Mouse (Mus musculus) midbrain, embryonic 15.5 days (tissue): ENCODE measurements around the gene Osbpl10. TPM values are rescaled to one million over a fixed set of nuclear protein-coding genes. Genes with fewer than 3 reads are reported as not detected.
A peak's percentile ranks its signal among the peaks of the same experiment; 100 is the strongest.
"Not testable (repeated sequence)": the region's sequence is repeated elsewhere in the genome, so short reads cannot be mapped to it uniquely, and the experiment has no call there.

Experiments
- ATAC-seq: fragments of 200-750 bp; cut with Nextera tagmentation; replicated peaks from 2 replicates; pipeline ENCODE4 v1.8.0; 2017; ENCODE audit warnings: moderate TSS enrichment
- H3K27ac ChIP-seq: fragments of 300-500 bp; sonication (generic); 2 replicates; pipeline ENCODE4 v1.5.1; 2015; ENCODE audit warnings: mild to moderate bottlenecking, inconsistent platforms
- H3K27me3 ChIP-seq: fragments of 300-500 bp; sonication (generic); replicated peaks from 2 replicates; pipeline ENCODE4 v1.6.1; 2015; ENCODE audit warnings: inconsistent platforms
- H3K36me3 ChIP-seq: fragments of 300-500 bp; sonication (generic); replicated peaks from 2 replicates; pipeline ENCODE4 v1.6.1; 2015; ENCODE audit warnings: inconsistent platforms
- H3K4me1 ChIP-seq: fragments of 300-500 bp; sonication (generic); 2 replicates; pipeline ENCODE4 v1.6.1; 2015; ENCODE audit warnings: inconsistent platforms
- H3K4me2 ChIP-seq: fragments of 300-500 bp; sonication (generic); 2 replicates; pipeline ENCODE4 v1.6.1; 2015; ENCODE audit warnings: inconsistent platforms, mild to moderate bottlenecking, moderate library complexity
- H3K4me3 ChIP-seq: fragments of 300-500 bp; sonication (generic); 2 replicates; pipeline ENCODE4 v1.5.1; 2015; ENCODE audit warnings: mild to moderate bottlenecking, inconsistent platforms
- H3K9ac ChIP-seq: fragments of 300-500 bp; sonication (generic); 2 replicates; pipeline ENCODE4 v1.6.1; 2015; ENCODE audit warnings: mild to moderate bottlenecking, inconsistent platforms
- H3K9me3 ChIP-seq: fragments of 300-500 bp; sonication (generic); 2 replicates; pipeline ENCODE4 v1.6.1; 2016; ENCODE audit warnings: inconsistent platforms
- WGBS: fragments of 180-500 bp; shearing (Covaris S2); methylation state at CpG from one replicate; pipeline ENCODE4 v1.1.7; 2015; ENCODE audit warnings: mixed read lengths; 5-methylcytosine and 5-hydroxymethylcytosine counted together
- polyA plus RNA-seq: library from polyadenylated mRNA; unstranded; fragments of >200 nt; fragmentation: Nextera tagmentation; extraction: Ambion mirVana; gene quantifications from 2 replicates; pipeline ENCODE4 v1.2.1, GENCODE M21; 2015

Osbpl10 gene
- polyA plus RNA-seq, 1 experiment from 2014 or later: 2.8 TPM

- ATAC-seq: no peak
- WGBS: 92% methylated on average over 11 of the region's 11 CpGs
- Histone ChIP-seq H3K9me3 (no peaks in the 10 kb centered on the region), H3K9ac (no peak overlapping the region), H3K4me2 (no peak overlapping the region), H3K4me3 (no peak overlapping the region), H3K27me3 (no peaks in the 10 kb centered on the region), H3K4me1 (no peaks in the 10 kb centered on the region), H3K27ac (no peak overlapping the region), H3K36me3 (no peaks in the 10 kb centered on the region)
Measured at GRCm38 (mm10) chr9:114955340-114955739, 23.0 kb upstream of the Osbpl10 start.

- no peaks in the 10 kb centered on the region for H3K9me3 ChIP-seq
Measured at GRCm38 (mm10) chr9:114956945-114957344, 21.4 kb upstream of the Osbpl10 start.

GRCm38 (mm10) chr9:114960043-114960789, 18.2 kb upstream of the Osbpl10 start:
- Histone ChIP-seq H3K4me3 (no peak overlapping the region), H3K9me3 (no peaks in the 10 kb centered on the region), H3K9ac (no peak overlapping the region), H3K4me1 (no peaks in the 10 kb centered on the region), H3K27me3 (no peaks in the 10 kb centered on the region), H3K27ac (no peak overlapping the region), H3K36me3 (no peaks in the 10 kb centered on the region), H3K4me2 (no peak overlapping the region)
- no peak for ATAC-seq
- 78% methylated on average over 4 of the region's 4 CpGs for WGBS

More at GRCm38 (mm10) chr9:114956945-114957344, 21.4 kb upstream of the Osbpl10 start:
- Histone ChIP-seq H3K27ac (no peak overlapping the region), H3K27me3 (no peaks in the 10 kb centered on the region), H3K4me1 (no peaks in the 10 kb centered on the region), H3K36me3 (no peaks in the 10 kb centered on the region), H3K4me2 (no peak overlapping the region), H3K9ac (no peak overlapping the region), H3K4me3 (no peak overlapping the region)
- 39% methylated on average over 5 of the region's 5 CpGs for WGBS
- ATAC-seq: no peak

GRCm38 (mm10) chr9:114960844-114961243, 17.5 kb upstream of the Osbpl10 start:
- 88% methylated on average over 6 of the region's 6 CpGs for WGBS
- Histone ChIP-seq H3K4me3 (no peak overlapping the region), H3K27me3 (no peaks in the 10 kb centered on the region), H3K36me3 (no peaks in the 10 kb centered on the region), H3K9me3 (no peaks in the 10 kb centered on the region), H3K4me2 (no peak overlapping the region), H3K9ac (no peak overlapping the region), H3K4me1 (no peaks in the 10 kb centered on the region), H3K27ac (no peak overlapping the region)
- ATAC-seq: no peak

DNA sequence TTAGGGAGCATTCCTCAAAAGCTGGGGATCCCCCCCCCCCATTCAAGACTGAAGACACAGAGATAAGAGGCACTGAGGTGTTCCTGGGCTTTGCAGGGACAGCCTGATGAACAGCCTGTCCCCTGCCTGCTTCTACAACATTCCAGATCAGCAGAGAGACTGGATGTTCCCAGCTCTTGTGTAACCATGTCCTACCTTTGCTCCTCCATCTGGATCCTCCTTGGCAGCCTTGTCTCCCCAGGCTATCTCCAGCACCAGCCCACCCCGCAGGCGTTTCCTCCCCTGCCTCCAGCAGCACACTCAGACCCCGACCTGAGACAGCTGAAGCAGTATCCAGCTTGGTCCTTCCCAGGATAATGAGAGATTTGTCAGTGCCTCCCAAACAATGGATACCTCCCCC, 14.3 kb upstream of the Osbpl10 start:
- ATAC-seq: no peak
- 67% methylated on average over 3 of the region's 3 CpGs for WGBS

GRCm38 (mm10) chr9:114966286-114966685, 12.1 kb upstream of the Osbpl10 start:
- 86% methylated on average over 7 of the region's 7 CpGs for WGBS
- not testable (repeated sequence) for H3K27ac ChIP-seq, H3K36me3 ChIP-seq, H3K9ac ChIP-seq, H3K9me3 ChIP-seq, H3K4me2 ChIP-seq, H3K27me3 ChIP-seq, H3K4me3 ChIP-seq, ATAC-seq, H3K4me1 ChIP-seq

More for the DNA sequence above, 14.3 kb upstream of the Osbpl10 start:
- H3K4me3 ChIP-seq: no peak overlapping the region
- H3K36me3 ChIP-seq: no peaks in the 10 kb centered on the region
- H3K9ac ChIP-seq: no peak overlapping the region
- no peaks in the 10 kb centered on the region for H3K4me1 ChIP-seq
- H3K27ac ChIP-seq: no peak overlapping the region
- no peak overlapping the region for H3K4me2 ChIP-seq
- no peaks in the 10 kb centered on the region for H3K27me3 ChIP-seq
- no peaks in the 10 kb centered on the region for H3K9me3 ChIP-seq

GRCm38 (mm10) chr9:114977461-114978280, 698 bp upstream of the Osbpl10 start:
- H3K4me3 ChIP-seq: peak overlapping the region; percentile 59
- peaks cover 15% of the 10 kb centered on the region for H3K4me1 ChIP-seq
- ATAC-seq: peak; percentile 79
- H3K27ac ChIP-seq: peak overlapping the region; percentile 86
- H3K27me3 ChIP-seq: 0 out of 2 replicates have a peak, but pooled peaks cover 3% of the 10 kb centered on the region
- H3K9me3 ChIP-seq: no peaks in the 10 kb centered on the region
- H3K4me2 ChIP-seq: peak overlapping the region; percentile 79
- peak overlapping the region; percentile 72 for H3K9ac ChIP-seq
- H3K36me3 ChIP-seq: no peaks in the 10 kb centered on the region
- 7% methylated on average over 31 of the region's 31 CpGs for WGBS

- peaks cover 15% of the 10 kb centered on the region for H3K4me1 ChIP-seq
- no peak overlapping the region for H3K9ac ChIP-seq
- H3K4me2 ChIP-seq: peak overlapping the region; percentile 79; the same call in 1 of the 2 replicates
- H3K4me3 ChIP-seq: no peak overlapping the region
- no peak for ATAC-seq
- no peaks in the 10 kb centered on the region for H3K36me3 ChIP-seq
- H3K27me3 ChIP-seq: 0 out of 2 replicates have a peak, but pooled peaks cover 3% of the 10 kb centered on the region
- 71% methylated on average over 6 of the region's 6 CpGs for WGBS
- H3K9me3 ChIP-seq: no peaks in the 10 kb centered on the region
- no peak overlapping the region for H3K27ac ChIP-seq
Measured at GRCm38 (mm10) chr9:114979969-114980368, 1.6 kb downstream of the Osbpl10 start.

DNA sequence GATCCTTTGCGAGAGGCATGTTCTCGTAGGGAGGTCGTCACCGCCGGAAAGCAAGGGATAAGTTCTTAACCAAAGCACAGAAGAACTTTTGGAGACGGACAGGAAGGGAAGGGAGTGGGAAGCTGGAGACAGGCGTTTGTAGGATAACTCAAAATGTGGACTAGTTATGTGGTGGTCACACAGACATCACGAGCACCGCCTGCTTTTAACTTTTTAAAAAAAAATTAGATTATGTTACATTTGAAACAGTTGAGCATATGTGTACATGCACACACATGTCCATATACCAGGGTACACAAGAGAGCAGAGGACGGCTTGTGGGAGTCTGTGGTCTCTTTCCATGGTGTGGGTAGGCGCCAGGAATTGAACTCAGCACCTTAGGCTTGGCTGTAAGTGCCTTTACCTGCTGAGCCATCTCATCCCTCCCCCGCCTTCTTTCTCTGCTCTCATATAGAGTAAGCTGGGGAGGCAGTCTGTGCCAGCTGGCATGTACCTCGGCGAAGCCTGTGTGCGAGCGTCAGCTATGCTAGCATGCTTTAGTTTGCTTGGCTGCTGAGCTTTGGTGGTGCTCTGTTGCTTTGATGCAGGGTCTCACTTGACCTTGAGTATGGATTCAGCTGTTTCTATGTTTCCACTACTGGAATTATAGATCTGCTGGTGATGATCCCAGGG, 4.5 kb downstream of the Osbpl10 start, which contains the start of gene Rps27rt:
Rps27rt (minus strand) TSS at position 51 of the 672 bp plus-strand sequence.
- peaks cover 10% of the 10 kb centered on the region for H3K4me1 ChIP-seq
- no peak within 1 kb of the TSS for H3K27ac ChIP-seq
- WGBS: 95% methylated on average over 16 of the region's 16 CpGs
- H3K4me3 ChIP-seq: no peak within 1 kb of the TSS
- H3K27me3 ChIP-seq: 0 out of 2 replicates have a peak, but pooled peaks cover 3% of the 10 kb centered on the region
- H3K4me2 ChIP-seq: no peak within 1 kb of the TSS
- H3K36me3 ChIP-seq: no peaks in the 10 kb centered on the region
- no peaks in the 10 kb centered on the region for H3K9me3 ChIP-seq
- no peak for ATAC-seq
- H3K9ac ChIP-seq: no peak within 1 kb of the TSS

DNA sequence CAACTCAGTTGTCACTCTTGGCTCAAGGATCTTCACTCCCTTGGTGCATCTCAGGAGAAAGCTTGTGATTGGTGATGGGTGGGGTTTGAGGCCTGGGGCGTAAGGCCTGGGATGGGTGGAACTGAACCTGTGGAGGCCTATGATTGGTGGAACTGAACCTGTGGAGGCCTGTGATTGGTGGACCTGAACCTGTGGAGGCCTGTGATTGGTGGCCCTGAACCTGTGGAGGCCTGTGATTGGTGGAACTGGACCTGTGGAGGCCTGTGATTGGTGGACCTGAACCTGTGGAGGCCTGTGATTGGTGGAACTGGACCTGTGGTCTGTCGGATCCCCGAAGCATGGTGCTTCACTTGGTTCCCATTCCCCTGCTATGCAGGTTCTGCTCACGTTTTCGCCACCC, 7.4 kb downstream of the Osbpl10 start:
- ATAC-seq: no peak
- WGBS: 95% methylated on average over 5 of the region's 5 CpGs
- H3K27ac ChIP-seq: no peak overlapping the region
- no peaks in the 10 kb centered on the region for H3K36me3 ChIP-seq
- no peak overlapping the region for H3K9ac ChIP-seq
- no peaks in the 10 kb centered on the region for H3K9me3 ChIP-seq
- no peaks in the 10 kb centered on the region for H3K4me1 ChIP-seq
- no peak overlapping the region for H3K4me3 ChIP-seq
- H3K4me2 ChIP-seq: no peak overlapping the region
- 0 out of 2 replicates have a peak, but pooled peaks cover under 1% of the 10 kb centered on the region for H3K27me3 ChIP-seq

GRCm38 (mm10) chr9:114986361-114986760, 8.0 kb downstream of the Osbpl10 start:
- Histone ChIP-seq H3K4me1 (no peaks in the 10 kb centered on the region), H3K9me3 (no peaks in the 10 kb centered on the region), H3K4me3 (no peak overlapping the region), H3K9ac (no peak overlapping the region), H3K27me3 (no peaks in the 10 kb centered on the region), H3K36me3 (no peaks in the 10 kb centered on the region), H3K4me2 (no peak overlapping the region), H3K27ac (no peak overlapping the region)
- ATAC-seq: no peak
- WGBS: 81% methylated on average over 5 of the region's 5 CpGs

- no peak overlapping the region for H3K4me3 ChIP-seq
- H3K36me3 ChIP-seq: no peaks in the 10 kb centered on the region
- H3K27me3 ChIP-seq: no peaks in the 10 kb centered on the region
- no peak overlapping the region for H3K4me2 ChIP-seq
- H3K9me3 ChIP-seq: no peaks in the 10 kb centered on the region
- 96% methylated on average over 3 of the region's 3 CpGs for WGBS
- no peak overlapping the region for H3K9ac ChIP-seq
- no peaks in the 10 kb centered on the region for H3K4me1 ChIP-seq
- no peak for ATAC-seq
- H3K27ac ChIP-seq: no peak overlapping the region
Measured at GRCm38 (mm10) chr9:114988029-114988428, 9.7 kb downstream of the Osbpl10 start.
